Mouse (Mus musculus) MEL (cell line): ENCODE measurements around the gene Tamm41.

Experiments
- CTCF ChIP-seq, 3 experiments: IDR thresholded peaks in 2 of 3; conservative IDR thresholded peaks in 1 of 3; 2 replicates each; pipeline ENCODE4 v1.5.1; 2011 to 2012; ENCODE audit warnings: low read length in 3 of 3, low read depth in 2 of 3, mild to moderate bottlenecking in 2 of 3, improper control_type of control experiment in 1 of 3, inconsistent platforms in 1 of 3, mixed read lengths in 1 of 3, moderate library complexity in 1 of 3; ENCODE audit not compliant: control insufficient read depth in 1 of 3, insufficient read depth in 1 of 3, poor library complexity in 1 of 3, severe bottlenecking in 1 of 3
- EP300 ChIP-seq, 2 experiments: IDR thresholded peaks; 2 replicates each; pipeline ENCODE4 v1.6.1; 2011; ENCODE audit warnings: improper control_type of control experiment in 2 of 2, low read length in 2 of 2, low read depth in 1 of 2, mild to moderate bottlenecking in 1 of 2
- GATA1 ChIP-seq: IDR thresholded peaks from 2 replicates; pipeline ENCODE4 v1.6.1; 2011; ENCODE audit warnings: low read depth, low read length, improper control_type of control experiment
- HCFC1 ChIP-seq: IDR thresholded peaks from 2 replicates; pipeline ENCODE4 v1.6.1; 2012; ENCODE audit warnings: low read depth, mild to moderate bottlenecking, inconsistent platforms, low read length, improper control_type of control experiment, moderate library complexity
- MAFK ChIP-seq: IDR thresholded peaks from 2 replicates; pipeline ENCODE4 v1.6.1; 2011; ENCODE audit warnings: low read depth, mild to moderate bottlenecking, low read length, improper control_type of control experiment, borderline replicate concordance
- MEF2A ChIP-seq: IDR thresholded peaks from 2 replicates; pipeline ENCODE4 v1.6.1; 2014; ENCODE audit warnings: low read depth, mild to moderate bottlenecking, inconsistent platforms, low read length, improper control_type of control experiment; ENCODE audit not compliant: poor library complexity, insufficient replicate concordance, severe bottlenecking; ENCODE audit errors: extremely low read depth
- NELFE ChIP-seq: IDR thresholded peaks from 2 replicates; pipeline ENCODE4 v1.6.1; 2011; ENCODE audit warnings: low read depth, low read length, improper control_type of control experiment
- POLR2AphosphoS5 ChIP-seq: IDR thresholded peaks from 2 replicates; pipeline ENCODE4 v1.6.1; 2012; ENCODE audit warnings: low read depth, borderline replicate concordance, mild to moderate bottlenecking, inconsistent platforms, low read length, moderate library complexity, mixed read lengths
- RAD21 ChIP-seq: IDR thresholded peaks from 2 replicates; pipeline ENCODE4 v1.6.1; 2011; ENCODE audit warnings: mild to moderate bottlenecking, low read depth, low read length, improper control_type of control experiment
- SMC3 ChIP-seq: IDR thresholded peaks from 2 replicates; pipeline ENCODE4 v1.6.1; 2011; ENCODE audit warnings: low read depth, low read length, improper control_type of control experiment
- TAL1 ChIP-seq: IDR thresholded peaks from 2 replicates; pipeline ENCODE4 v1.6.1; 2012; ENCODE audit warnings: mild to moderate bottlenecking, inconsistent platforms, low read length, moderate library complexity, mixed read lengths
- TBP ChIP-seq: IDR thresholded peaks from 2 replicates; pipeline ENCODE4 v1.8.0; 2011; ENCODE audit warnings: low read depth, low read length, improper control_type of control experiment
- USF1 ChIP-seq: IDR thresholded peaks from 2 replicates; pipeline ENCODE4 v1.6.1; 2014; ENCODE audit warnings: low read depth, mild to moderate bottlenecking, inconsistent platforms, low read length, improper control_type of control experiment, moderate library complexity

DNA sequence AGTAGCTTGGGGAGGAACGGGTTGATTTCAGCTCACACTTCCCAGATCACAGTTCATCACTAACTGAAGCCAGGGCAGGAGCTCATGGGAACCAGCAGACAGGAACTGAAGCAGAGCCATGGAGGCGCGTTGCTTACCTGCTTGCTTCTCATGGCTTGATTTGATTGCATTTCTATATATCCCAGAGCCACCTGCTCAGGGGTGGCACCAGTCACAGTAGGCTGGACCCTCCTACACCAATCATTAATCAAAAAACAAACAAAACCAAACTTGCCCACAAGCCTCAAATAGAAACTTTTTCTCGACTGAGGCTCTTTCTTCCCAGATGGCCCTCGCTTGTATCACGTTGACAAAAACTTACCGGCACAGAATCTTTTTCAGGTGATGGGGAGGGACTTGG lies 55.0 kb downstream of the Tamm41 start:
- TF ChIP-seq TBP, result no peak
- TF ChIP-seq CTCF (IDR thresholded peaks at IDR 0.05 in 2 of 3, conservative IDR thresholded peaks at IDR 0.05 in 1 of 3; ENCODE audit: control insufficient read depth in 1 of 3, insufficient read depth in 1 of 3, low read depth in 2 of 3, low read length in 3 of 3, poor library complexity in 1 of 3, severe bottlenecking in 1 of 3), result no peak
- no peak for TF ChIP-seq NELFE
- no peak for TF ChIP-seq MEF2A
- TF ChIP-seq MAFK, result no peak
- TF ChIP-seq SMC3, result no peak
- TF ChIP-seq POLR2AphosphoS5, result no peak
- TF ChIP-seq RAD21, result no peak
- TF ChIP-seq USF1, result no peak
- no peak for TF ChIP-seq HCFC1
- TF ChIP-seq TAL1, result no peak
- TF ChIP-seq EP300 (IDR thresholded peaks at IDR 0.05; ENCODE audit: low read depth in 1 of 2, low read length in 2 of 2), result no peak
- no peak for TF ChIP-seq GATA1
